Mouse (Mus musculus): ENCODE measurements at regions not wholly inside any gene's neighbourhood (a gene's known extent, or its start where the extent isn't known, plus 50 kb on each side); places are given as distances from the start of the nearest gene placed in this dataset.

GRCm38 (mm10) chr7:113149966-113150470 lies 57.2 kb upstream of the Arntl start:
- no peak for TF ChIP-seq CTCF (IDR thresholded peaks at IDR 0.05; ENCODE audit: low read depth, low read length)
- TF ChIP-seq POLR2A (IDR thresholded peaks at IDR 0.05; ENCODE audit: borderline replicate concordance, low read depth, low read length): no peak
